Mouse (Mus musculus): Measurements from ENCODE around the gene Ucn2.

The Ucn2 gene

GRCm38 (mm10) chr9:109031001-109031400, 45.2 kb downstream of the Ucn2 start:
- DNase-seq (ENCODE audit: inconsistent ontology term), result no peak

DNA sequence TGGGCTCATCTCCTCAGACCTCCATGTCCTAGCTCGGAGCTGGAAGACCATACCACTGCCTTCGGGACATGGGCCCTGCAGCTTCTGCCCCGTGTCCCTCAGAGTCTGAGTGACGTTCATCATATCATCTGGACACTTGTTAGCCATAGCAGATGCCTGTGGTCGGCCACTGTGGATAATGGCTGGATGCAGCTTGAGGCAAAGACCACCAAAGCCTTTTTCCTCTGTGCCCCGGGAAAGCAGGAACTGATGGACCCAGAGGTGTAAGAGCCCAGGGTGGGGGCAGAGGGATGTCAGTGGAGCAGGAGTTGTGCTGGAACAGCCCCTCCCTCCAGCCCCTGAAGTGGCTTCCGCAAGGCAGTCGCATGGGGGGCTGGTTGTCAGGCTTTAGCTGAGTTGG, 45.9 kb downstream of the Ucn2 start:
- DNase-seq (ENCODE audit: inconsistent ontology term), result no peak

- DNase-seq (ENCODE audit: inconsistent ontology term), result no peak
Measured at GRCm38 (mm10) chr9:109032435-109032834, 46.6 kb downstream of the Ucn2 start.
